Mouse (Mus musculus) midbrain, embryonic 10.5 days (tissue): Measurements from ENCODE around the gene Rbm5. TPM values are rescaled to one million over a fixed set of nuclear protein-coding genes. Genes with fewer than 3 reads are reported as not detected.
A peak's percentile ranks its signal among the peaks of the same experiment; 100 is the strongest.

ENCODE experiments used
- DNase-seq: peaks from one replicate; pipeline ENCODE4 v3.0.0-alpha.2; 2017; ENCODE audit warnings: low spot score
- H3K27ac ChIP-seq: fragments of 300-500 bp; sonication (generic); replicated peaks from 2 replicates; pipeline ENCODE4 v1.5.1; 2016; ENCODE audit warnings: mild to moderate bottlenecking
- H3K27me3 ChIP-seq: fragments of 300-500 bp; sonication (generic); 2 replicates; pipeline ENCODE4 v1.6.1; 2016; ENCODE audit warnings: low read depth, mild to moderate bottlenecking; ENCODE audit not compliant: poor library complexity, severe bottlenecking
- H3K36me3 ChIP-seq: fragments of 300-500 bp; sonication (generic); 2 replicates; pipeline ENCODE4 v1.6.1; 2016; ENCODE audit warnings: mild to moderate bottlenecking, moderate library complexity
- H3K4me1 ChIP-seq: fragments of 300-500 bp; sonication (generic); 2 replicates; pipeline ENCODE4 v1.6.1; 2016
- H3K4me3 ChIP-seq: fragments of 300-500 bp; sonication (generic); 2 replicates; pipeline ENCODE4 v1.5.1; 2016; ENCODE audit warnings: mild to moderate bottlenecking, moderate library complexity
- H3K9me3 ChIP-seq: fragments of 300-500 bp; sonication (generic); replicated peaks from 2 replicates; pipeline ENCODE4 v1.6.1; 2016; ENCODE audit warnings: mild to moderate bottlenecking
- WGBS: fragments of 180-500 bp; shearing (Covaris S2); methylation state at CpG from one replicate; pipeline ENCODE4 v1.1.7; 2016; 5-methylcytosine and 5-hydroxymethylcytosine counted together
- polyA plus RNA-seq: library from polyadenylated mRNA; unstranded; fragments of >200 nt; fragmentation: Nextera tagmentation; extraction: Ambion mirVana; gene quantifications from 2 replicates; pipeline ENCODE4 v1.2.1, GENCODE M21; 2016

Gene Rbm5
- polyA plus RNA-seq = 200 and 220 TPM in 2 replicates

- peak; percentile 93 for DNase-seq
- peak within 1 kb of the TSS; percentile 98 for H3K4me3 ChIP-seq
- H3K27ac ChIP-seq = peak within 1 kb of the TSS; percentile 99
- WGBS = 0% methylated on average over 60 of the region's 60 CpGs
- H3K9me3 ChIP-seq = no peaks in the 10 kb centered on the region
- H3K27me3 ChIP-seq = no peaks in the 10 kb centered on the region
- H3K4me1 ChIP-seq = peaks cover 19% of the 10 kb centered on the region
- peaks cover 72% of the 10 kb centered on the region for H3K36me3 ChIP-seq
Observed at GRCm38 (mm10) chr9:107770374-107771290, at the start of gene Rbm5. Gene Rbm5 (minus strand): TSS chr9:107770996.

GRCm38 (mm10) chr9:107812132-107812531, 41.3 kb upstream of the Rbm5 start:
- WGBS = 74% methylated on average over 1 of the region's 1 CpGs
- H3K27me3 ChIP-seq = no peaks in the 10 kb centered on the region
- H3K27ac ChIP-seq = no peak overlapping the region
- H3K36me3 ChIP-seq = peaks cover 80% of the 10 kb centered on the region
- H3K9me3 ChIP-seq = no peaks in the 10 kb centered on the region
- H3K4me1 ChIP-seq = no peaks in the 10 kb centered on the region
- no peak overlapping the region for H3K4me3 ChIP-seq
- DNase-seq = no peak

- Histone ChIP-seq H3K9me3 (no peaks in the 10 kb centered on the region), H3K4me3 (no peak overlapping the region), H3K27ac (no peak overlapping the region), H3K36me3 (peaks cover 77% of the 10 kb centered on the region), H3K4me1 (no peaks in the 10 kb centered on the region), H3K27me3 (no peaks in the 10 kb centered on the region)
- WGBS = 95% methylated on average over 2 of the region's 2 CpGs
- no peak for DNase-seq
Observed at GRCm38 (mm10) chr9:107810985-107811384, 40.2 kb upstream of the Rbm5 start.

GRCm38 (mm10) chr9:107791714-107792113, 20.9 kb upstream of the Rbm5 start:
- Histone ChIP-seq H3K27me3 (no peaks in the 10 kb centered on the region), H3K4me1 (no peaks in the 10 kb centered on the region), H3K4me3 (no peak overlapping the region), H3K9me3 (no peaks in the 10 kb centered on the region), H3K36me3 (peaks cover 84% of the 10 kb centered on the region), H3K27ac (no peak overlapping the region)
- no peak for DNase-seq
- WGBS = 91% methylated on average over 6 of the region's 6 CpGs

- H3K27me3 ChIP-seq = no peaks in the 10 kb centered on the region
- no peak for DNase-seq
- 94% methylated on average over 11 of the region's 11 CpGs for WGBS
- no peak overlapping the region for H3K27ac ChIP-seq
- H3K9me3 ChIP-seq = no peaks in the 10 kb centered on the region
- H3K4me3 ChIP-seq = no peak overlapping the region
- H3K36me3 ChIP-seq = peaks cover 98% of the 10 kb centered on the region
- H3K4me1 ChIP-seq = no peaks in the 10 kb centered on the region
Observed at GRCm38 (mm10) chr9:107782536-107783203, 11.9 kb upstream of the Rbm5 start.

- Histone ChIP-seq H3K4me3 (no peak overlapping the region), H3K4me1 (no peaks in the 10 kb centered on the region), H3K9me3 (no peaks in the 10 kb centered on the region), H3K27me3 (no peaks in the 10 kb centered on the region), H3K36me3 (peaks cover 93% of the 10 kb centered on the region), H3K27ac (no peak overlapping the region)
- DNase-seq = no peak
Observed at GRCm38 (mm10) chr9:107776809-107777208, 6.0 kb upstream of the Rbm5 start.

GRCm38 (mm10) chr9:107774411-107774810, 3.6 kb upstream of the Rbm5 start:
- 90% methylated on average over 3 of the region's 3 CpGs for WGBS
- H3K27me3 ChIP-seq = no peaks in the 10 kb centered on the region
- peaks cover 10% of the 10 kb centered on the region for H3K4me1 ChIP-seq
- no peak overlapping the region for H3K4me3 ChIP-seq
- peaks cover 70% of the 10 kb centered on the region for H3K36me3 ChIP-seq
- H3K27ac ChIP-seq = no peak overlapping the region
- DNase-seq = no peak
- no peaks in the 10 kb centered on the region for H3K9me3 ChIP-seq

GRCm38 (mm10) chr9:107771782-107772181, 986 bp upstream of the Rbm5 start:
- Histone ChIP-seq H3K4me3 (no peak overlapping the region), H3K27ac (no peak overlapping the region), H3K27me3 (no peaks in the 10 kb centered on the region), H3K4me1 (peaks cover 19% of the 10 kb centered on the region), H3K9me3 (no peaks in the 10 kb centered on the region), H3K36me3 (peaks cover 72% of the 10 kb centered on the region)
- WGBS = 69% methylated on average over 2 of the region's 2 CpGs
- DNase-seq = no peak

GRCm38 (mm10) chr9:107770037-107770373, 791 bp downstream of the Rbm5 start:
- no peak for DNase-seq
- Histone ChIP-seq H3K27ac (peak overlapping the region; percentile 99), H3K4me1 (peaks cover 19% of the 10 kb centered on the region), H3K4me3 (peak overlapping the region; percentile 98), H3K9me3 (no peaks in the 10 kb centered on the region), H3K27me3 (no peaks in the 10 kb centered on the region), H3K36me3 (peaks cover 72% of the 10 kb centered on the region)
- 4% methylated on average over 9 of the region's 9 CpGs for WGBS

GRCm38 (mm10) chr9:107769445-107770000, 1.3 kb downstream of the Rbm5 start:
- H3K4me3 ChIP-seq = peak overlapping the region; percentile 98
- WGBS = 24% methylated on average over 4 of the region's 4 CpGs
- no peaks in the 10 kb centered on the region for H3K9me3 ChIP-seq
- peaks cover 19% of the 10 kb centered on the region for H3K4me1 ChIP-seq
- no peaks in the 10 kb centered on the region for H3K27me3 ChIP-seq
- no peak for DNase-seq
- H3K27ac ChIP-seq = peak overlapping the region; percentile 99
- H3K36me3 ChIP-seq = peaks cover 72% of the 10 kb centered on the region

GRCm38 (mm10) chr9:107768851-107769250, 1.9 kb downstream of the Rbm5 start:
- H3K36me3 ChIP-seq = peaks cover 72% of the 10 kb centered on the region

GRCm38 (mm10) chr9:107759593-107759992, 11.2 kb downstream of the Rbm5 start:
- Histone ChIP-seq H3K9me3 (no peaks in the 10 kb centered on the region), H3K36me3 (peaks cover 99% of the 10 kb centered on the region), H3K4me1 (no peaks in the 10 kb centered on the region), H3K4me3 (no peak overlapping the region), H3K27ac (no peak overlapping the region), H3K27me3 (no peaks in the 10 kb centered on the region)
- WGBS = 96% methylated on average over 6 of the region's 6 CpGs
- no peak for DNase-seq

More at GRCm38 (mm10) chr9:107768851-107769250, 1.9 kb downstream of the Rbm5 start:
- H3K4me3 ChIP-seq = peak overlapping the region; percentile 98
- 95% methylated on average over 5 of the region's 5 CpGs for WGBS
- peaks cover 19% of the 10 kb centered on the region for H3K4me1 ChIP-seq
- H3K27me3 ChIP-seq = no peaks in the 10 kb centered on the region
- no peak overlapping the region for H3K27ac ChIP-seq
- no peak for DNase-seq
- H3K9me3 ChIP-seq = no peaks in the 10 kb centered on the region

GRCm38 (mm10) chr9:107750378-107750777, 20.4 kb downstream of the Rbm5 start:
- H3K36me3 ChIP-seq = peaks cover 99% of the 10 kb centered on the region
- no peak overlapping the region for H3K27ac ChIP-seq
- H3K4me3 ChIP-seq = no peak overlapping the region
- H3K27me3 ChIP-seq = no peaks in the 10 kb centered on the region
- no peaks in the 10 kb centered on the region; the same call in 1 of the 2 replicates for H3K9me3 ChIP-seq
- WGBS = 98% methylated on average over 5 of the region's 5 CpGs
- no peak for DNase-seq
- H3K4me1 ChIP-seq = no peaks in the 10 kb centered on the region
